Mouse (Mus musculus) liver, embryonic 15.5 days (tissue): ENCODE data around the gene Heatr9. TPM values are rescaled to one million over a fixed set of nuclear protein-coding genes. Genes with fewer than 3 reads are reported as not detected.

Experiments
- ATAC-seq: fragments of 200-750 bp; cut with Nextera tagmentation; 2 replicates; pipeline ENCODE4 v1.8.0; 2017; ENCODE audit warnings: moderate number of reproducible peaks, mild to moderate bottlenecking, moderate library complexity; ENCODE audit not compliant: insufficient read depth
- H3K27ac ChIP-seq: fragments of 300-500 bp; sonication (generic); replicated peaks from 2 replicates; pipeline ENCODE4 v1.5.1; 2015; ENCODE audit warnings: mild to moderate bottlenecking, inconsistent platforms
- H3K27me3 ChIP-seq: fragments of 300-500 bp; sonication (generic); 2 replicates; pipeline ENCODE4 v1.6.1; 2015; ENCODE audit warnings: mild to moderate bottlenecking, inconsistent platforms
- H3K36me3 ChIP-seq: fragments of 300-500 bp; sonication (generic); replicated peaks from 2 replicates; pipeline ENCODE4 v1.6.1; 2015; ENCODE audit warnings: moderate library complexity, mild to moderate bottlenecking, inconsistent platforms
- H3K4me1 ChIP-seq: fragments of 300-500 bp; sonication (generic); replicated peaks from 2 replicates; pipeline ENCODE4 v1.6.1; 2015; ENCODE audit warnings: inconsistent platforms
- H3K4me2 ChIP-seq: fragments of 300-500 bp; sonication (generic); 2 replicates; pipeline ENCODE4 v1.6.1; 2015; ENCODE audit warnings: moderate library complexity, mild to moderate bottlenecking, inconsistent platforms
- H3K4me3 ChIP-seq: fragments of 300-500 bp; sonication (generic); replicated peaks from 2 replicates; pipeline ENCODE4 v1.5.1; 2015; ENCODE audit warnings: mild to moderate bottlenecking, inconsistent platforms
- H3K9ac ChIP-seq: fragments of 300-500 bp; sonication (generic); 2 replicates; pipeline ENCODE4 v1.6.1; 2015; ENCODE audit warnings: moderate library complexity, mild to moderate bottlenecking, inconsistent platforms
- H3K9me3 ChIP-seq: fragments of 300-500 bp; sonication (generic); replicated peaks from 2 replicates; pipeline ENCODE4 v1.6.1; 2016; ENCODE audit warnings: inconsistent platforms
- WGBS: fragments of 180-500 bp; shearing (Covaris S2); methylation state at CpG from one replicate; pipeline ENCODE4 v1.1.7; 2015; ENCODE audit warnings: mixed read lengths; ENCODE audit not compliant: insufficient replicate concordance; 5-methylcytosine and 5-hydroxymethylcytosine counted together
- polyA plus RNA-seq: library from polyadenylated mRNA; unstranded; fragments of >200 nt; fragmentation: Nextera tagmentation; extraction: Ambion mirVana; gene quantifications from 2 replicates; pipeline ENCODE4 v1.2.1, GENCODE M21; 2015

Heatr9 gene
- polyA plus RNA-seq, 1 experiment from 2014 or later: not detected

- peak overlapping the region; percentile 83 for H3K27ac ChIP-seq
Observed at GRCm38 (mm10) chr11:83471766-83472165, 50.2 kb downstream of the Heatr9 start.

GRCm38 (mm10) chr11:83468765-83469164 is 53.2 kb downstream of the Heatr9 start:
- H3K9ac ChIP-seq: no peak overlapping the region
- WGBS: 76% methylated on average over 3 of the region's 3 CpGs

More at GRCm38 (mm10) chr11:83471766-83472165, 50.2 kb downstream of the Heatr9 start:
- Histone ChIP-seq H3K9ac (peak overlapping the region; percentile 63; the same call in 1 of the 2 replicates), H3K27me3 (peaks cover 7% of the 10 kb centered on the region; the same call in 1 of the 2 replicates), H3K36me3 (peaks cover 11% of the 10 kb centered on the region), H3K4me3 (peak overlapping the region; percentile 97), H3K4me1 (peaks cover 29% of the 10 kb centered on the region), H3K4me2 (peak overlapping the region; percentile 77), H3K9me3 (no peaks in the 10 kb centered on the region)
- no peak for ATAC-seq
- WGBS: 73% methylated on average over 2 of the region's 2 CpGs

GRCm38 (mm10) chr11:83467120-83467652 is 54.8 kb downstream of the Heatr9 start:
- no peak for ATAC-seq
- Histone ChIP-seq H3K4me2 (no peak overlapping the region), H3K9ac (no peak overlapping the region), H3K4me3 (no peak overlapping the region), H3K4me1 (peaks cover 14% of the 10 kb centered on the region), H3K9me3 (no peaks in the 10 kb centered on the region), H3K36me3 (no peaks in the 10 kb centered on the region), H3K27ac (no peak overlapping the region), H3K27me3 (peaks cover 50% of the 10 kb centered on the region)
- WGBS: 36% methylated on average over 11 of the region's 11 CpGs

More at GRCm38 (mm10) chr11:83468765-83469164, 53.2 kb downstream of the Heatr9 start:
- no peaks in the 10 kb centered on the region for H3K9me3 ChIP-seq
- H3K4me3 ChIP-seq: no peak overlapping the region
- H3K4me1 ChIP-seq: peaks cover 11% of the 10 kb centered on the region
- no peaks in the 10 kb centered on the region for H3K36me3 ChIP-seq
- no peak overlapping the region for H3K27ac ChIP-seq
- ATAC-seq: no peak
- peaks cover 35% of the 10 kb centered on the region for H3K27me3 ChIP-seq
- H3K4me2 ChIP-seq: no peak overlapping the region

DNA sequence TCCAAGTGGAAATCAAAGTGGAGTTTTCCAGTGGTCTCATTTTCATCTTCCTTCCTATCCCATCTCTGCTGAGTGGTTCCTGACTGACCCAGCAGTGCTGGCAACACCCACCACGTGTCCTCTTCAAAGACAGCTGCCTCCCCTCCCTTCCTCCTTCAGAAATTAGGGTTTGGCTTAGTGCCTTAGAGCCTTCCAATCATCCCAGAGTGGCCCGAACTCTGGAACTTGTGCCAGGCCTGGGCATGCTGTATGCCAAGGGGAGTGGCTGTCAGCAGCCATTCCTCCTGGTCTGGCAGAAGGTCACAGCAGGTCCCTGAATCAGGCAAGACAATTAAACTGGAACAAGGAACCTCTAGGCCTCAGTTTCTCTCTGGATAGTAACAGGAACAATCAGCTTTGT is 56.0 kb downstream of the Heatr9 start:
- Histone ChIP-seq H3K4me2 (no peak overlapping the region), H3K36me3 (no peaks in the 10 kb centered on the region), H3K27me3 (peaks cover 62% of the 10 kb centered on the region), H3K9me3 (no peaks in the 10 kb centered on the region), H3K4me3 (no peak overlapping the region), H3K4me1 (peaks cover 9% of the 10 kb centered on the region; the same call in 1 of the 2 replicates), H3K27ac (no peak overlapping the region), H3K9ac (no peak overlapping the region)
- WGBS: 20% methylated on average over 2 of the region's 2 CpGs
- ATAC-seq: no peak

DNA sequence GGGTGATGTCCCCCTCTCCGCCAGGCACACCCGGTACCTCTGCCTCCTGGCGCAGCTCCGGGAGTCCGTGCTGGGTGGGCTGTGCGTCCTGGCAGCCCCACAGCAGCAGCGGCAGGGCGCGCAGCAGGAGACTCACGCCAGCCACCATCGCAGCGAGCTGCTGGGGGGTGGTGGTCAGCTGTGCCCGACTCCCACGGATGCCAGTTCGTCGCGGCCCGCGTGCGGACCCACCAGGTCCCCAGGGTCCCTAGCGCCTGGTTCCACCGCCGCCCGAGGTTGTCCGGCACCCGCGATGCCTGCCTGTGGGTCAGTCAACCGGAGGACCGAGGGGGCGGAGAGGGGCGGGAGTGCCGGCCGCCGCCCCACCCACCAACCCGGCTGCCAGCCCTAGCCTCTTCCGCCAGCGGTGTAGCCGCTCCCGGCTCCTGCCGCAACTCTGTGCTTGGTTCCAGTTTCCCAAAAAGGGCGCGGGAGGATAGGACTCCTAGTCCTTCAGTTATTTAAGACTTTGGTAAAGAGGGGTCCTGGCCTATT is 59.2 kb downstream of the Heatr9 start, which contains the start of gene Mmp28:
TSS of gene Mmp28 (minus strand) at position 361 of the 534 bp plus-strand sequence.
- 0 out of 2 replicates have a peak within 1 kb of the TSS, but pooled peaks have one; percentile 25 for H3K9ac ChIP-seq
- no peaks in the 10 kb centered on the region for H3K9me3 ChIP-seq
- H3K4me1 ChIP-seq: peaks cover 9% of the 10 kb centered on the region; the same call in 1 of the 2 replicates
- H3K27me3 ChIP-seq: peaks cover 70% of the 10 kb centered on the region
- H3K4me3 ChIP-seq: peak within 1 kb of the TSS; percentile 58
- ATAC-seq: no peak; the same call in 1 of the 2 replicates
- H3K36me3 ChIP-seq: no peaks in the 10 kb centered on the region
- H3K4me2 ChIP-seq: peak within 1 kb of the TSS; percentile 75
- H3K27ac ChIP-seq: no peak within 1 kb of the TSS
- under 1% methylated on average over 42 of the region's 42 CpGs for WGBS

Other genes starting within 250 kb of the Heatr9 start
- 32.3 and 37.0 TPM in 2 replicates for gene Slfn14, start 235.4 kb downstream of the Heatr9 start, polyA plus RNA-seq
- gene Ap2b1, start 223.2 kb downstream of the Heatr9 start, polyA plus RNA-seq: 18.6 and 19.6 TPM in 2 replicates
- 5.1 and 5.4 TPM in 2 replicates for gene Pex12, start 219.6 kb downstream of the Heatr9 start, polyA plus RNA-seq
- gene Rasl10b, start 113.0 kb downstream of the Heatr9 start, polyA plus RNA-seq: 0.12 and 0.22 TPM in 2 replicates
- not detected in 2 replicates for gene Gas2l2, start 92.7 kb downstream of the Heatr9 start, polyA plus RNA-seq
- gene 1700020L24Rik, start 84.5 kb downstream of the Heatr9 start, polyA plus RNA-seq: 2.3 and 2.7 TPM in 2 replicates
- gene Mmp28, start 59.1 kb downstream of the Heatr9 start, polyA plus RNA-seq: 0.39 and 0.41 TPM in 2 replicates
- 3.7 and 3.9 TPM in 2 replicates for gene Taf15, start 49.1 kb downstream of the Heatr9 start, polyA plus RNA-seq
- 0.53 and 0.93 TPM in 2 replicates for gene Ccl5, start 8.3 kb upstream of the Heatr9 start, polyA plus RNA-seq
- 54.3 and 58.4 TPM in 2 replicates for gene Ccl9, start 56.5 kb upstream of the Heatr9 start, polyA plus RNA-seq
- gene Ccl6, start 70.9 kb upstream of the Heatr9 start, polyA plus RNA-seq: 15.6 and 16.8 TPM in 2 replicates
- not detected in 2 replicates for gene Rpl9-ps1, start 123.4 kb upstream of the Heatr9 start, polyA plus RNA-seq
- 0.83 and 1.2 TPM in 2 replicates for gene Ccl3, start 127.2 kb upstream of the Heatr9 start, polyA plus RNA-seq
- 0.32 and 0.37 TPM in 2 replicates for gene Ccl4, start 140.4 kb upstream of the Heatr9 start, polyA plus RNA-seq
- 16.4 and 18.6 TPM in 2 replicates for gene Wfdc17, start 181.8 kb upstream of the Heatr9 start, polyA plus RNA-seq
- gene Wfdc18, start 186.8 kb upstream of the Heatr9 start, polyA plus RNA-seq: not detected in 2 replicates
- gene Wfdc21, start 224.8 kb upstream of the Heatr9 start, polyA plus RNA-seq: 45.7 and 46.2 TPM in 2 replicates
- 6.2 and 6.7 TPM in 2 replicates for gene Heatr6, start 231.5 kb upstream of the Heatr9 start, polyA plus RNA-seq